Mouse (Mus musculus) kidney, postnatal 4 days (tissue): Measurements from ENCODE around the gene Sctr.
A peak's percentile ranks its signal among the peaks of the same experiment; 100 is the strongest.

Source experiments
- DNase-seq, 2 experiments: peaks; one replicate each; pipeline ENCODE4 v3.0.0; 2021; ENCODE audit warnings: mixed read lengths in 2 of 2

Sctr gene

DNA sequence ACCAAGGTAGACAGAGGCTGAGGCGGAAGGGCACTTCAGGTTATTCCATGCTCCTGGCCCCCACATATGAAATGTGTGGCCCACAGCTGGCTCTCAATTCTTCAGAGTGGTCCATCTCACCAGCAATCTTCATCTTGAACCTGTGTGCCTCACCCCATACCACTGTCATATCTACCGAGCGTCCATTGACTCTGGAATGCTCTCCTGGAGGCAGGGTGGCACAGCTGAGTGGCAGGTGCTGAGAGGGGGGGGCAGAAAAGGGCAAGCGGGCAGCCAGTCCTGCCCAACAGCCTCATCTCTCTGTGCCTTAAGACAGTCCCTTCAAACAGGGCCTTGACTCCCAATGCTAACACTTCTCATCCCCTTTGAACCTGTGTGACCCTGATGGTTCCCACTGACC, 64.4 kb downstream of the Sctr start:
- no peak for DNase-seq

DNA sequence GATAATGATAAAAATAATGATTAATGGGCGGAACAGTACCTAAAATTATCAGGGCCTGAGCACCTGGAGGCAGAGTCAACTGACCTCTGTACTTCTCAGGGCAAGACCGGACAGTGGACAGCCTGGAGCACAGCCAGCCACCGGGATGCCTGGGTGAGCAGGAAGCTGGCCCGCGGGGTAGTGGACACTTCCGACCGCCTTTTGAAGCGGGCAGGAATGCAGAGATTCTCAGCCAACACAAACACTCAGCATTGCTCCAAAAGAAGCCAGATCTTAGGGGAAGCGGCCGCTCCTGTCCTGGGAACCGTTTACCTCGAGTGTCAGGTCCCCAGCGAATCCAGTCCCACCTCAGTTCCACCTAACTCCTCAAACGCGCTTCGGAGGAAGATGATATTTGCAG, 66.2 kb downstream of the Sctr start:
- peak; percentile 81 to 89 for DNase-seq

DNA sequence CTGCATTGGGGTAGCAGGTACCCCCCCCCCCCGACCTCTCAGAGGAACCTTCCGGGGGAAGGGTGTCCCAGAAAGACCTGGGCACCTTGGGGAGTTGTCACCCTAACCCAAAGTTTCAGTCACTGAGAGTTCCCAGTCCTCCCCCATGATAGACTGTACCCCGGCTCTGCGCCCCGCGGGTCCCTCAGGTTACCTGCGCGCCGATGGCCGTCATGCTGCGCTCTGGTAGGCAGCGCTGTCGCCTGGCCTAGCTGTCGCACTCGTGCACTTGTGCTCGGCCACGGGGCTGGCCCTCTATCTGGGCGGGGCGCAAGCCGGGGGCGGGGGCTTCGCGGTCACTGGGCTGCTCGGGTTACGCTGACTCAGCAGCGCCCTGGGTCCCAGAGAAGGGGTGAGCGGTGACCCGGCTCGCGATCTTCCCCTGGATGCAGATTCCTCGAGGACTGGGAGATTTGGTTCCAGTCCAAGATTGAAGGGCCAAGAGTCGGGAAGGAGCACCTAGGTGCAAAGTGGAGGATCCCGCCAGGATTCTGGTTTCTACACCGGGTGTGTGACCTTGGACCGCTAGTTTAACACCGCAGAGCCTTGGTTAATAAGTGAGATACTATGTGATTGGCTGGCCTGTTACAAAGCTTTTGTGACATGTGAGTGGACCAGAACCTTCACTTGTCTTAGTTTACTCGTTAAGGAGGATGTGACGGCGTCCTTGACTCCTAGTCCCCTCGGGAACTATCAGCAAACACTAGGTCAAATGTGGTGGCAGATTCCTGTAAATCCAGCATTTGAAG, 67.0 kb downstream of the Sctr start, which contains the start of gene Tmem37:
Gene Tmem37, minus strand, starts transcription at position 556 of the 788 bp plus-strand sequence.
- DNase-seq: peak; percentile 91 to 95

DNA sequence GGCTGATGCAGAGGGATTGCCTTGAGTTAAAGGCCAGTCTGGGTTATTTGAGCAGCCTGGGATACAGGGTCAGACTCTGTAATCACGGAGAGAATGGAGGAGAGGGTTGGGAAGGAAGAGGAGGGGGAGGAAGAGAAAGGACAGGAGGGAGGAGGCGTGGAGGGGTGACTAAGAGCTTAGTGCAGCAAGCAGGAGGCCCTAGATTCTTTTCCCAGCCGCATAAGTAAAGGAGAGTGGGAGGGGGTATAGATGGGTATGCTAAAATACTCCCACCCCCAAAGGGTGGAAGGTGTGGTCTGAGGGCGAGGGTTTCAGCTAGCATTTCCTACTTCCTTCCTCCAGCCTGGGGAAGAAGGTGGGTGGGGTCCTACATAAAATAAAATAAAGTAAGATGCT, 67.6 kb downstream of the Sctr start:
- DNase-seq: no peak

DNA sequence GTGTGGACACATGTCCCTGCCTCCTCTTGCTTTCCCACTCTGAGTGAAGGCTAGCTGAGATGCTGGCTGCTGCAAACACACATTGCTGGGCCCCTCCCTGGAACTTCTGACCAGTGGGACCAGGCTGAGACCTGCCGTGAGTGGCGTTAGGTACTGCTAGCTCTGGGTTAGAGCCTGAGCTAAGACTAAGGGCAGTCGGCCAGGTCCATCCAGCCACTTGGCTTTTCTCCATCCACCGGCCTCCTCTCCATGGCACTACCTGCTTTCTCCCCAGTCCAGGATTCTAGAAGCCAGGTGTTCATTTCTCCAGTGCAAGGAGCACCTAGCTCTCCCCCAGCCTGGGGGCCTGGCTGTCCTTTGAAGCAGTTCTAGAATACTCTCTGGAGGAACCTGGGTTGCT, 68.2 kb downstream of the Sctr start:
- DNase-seq: no peak

DNA sequence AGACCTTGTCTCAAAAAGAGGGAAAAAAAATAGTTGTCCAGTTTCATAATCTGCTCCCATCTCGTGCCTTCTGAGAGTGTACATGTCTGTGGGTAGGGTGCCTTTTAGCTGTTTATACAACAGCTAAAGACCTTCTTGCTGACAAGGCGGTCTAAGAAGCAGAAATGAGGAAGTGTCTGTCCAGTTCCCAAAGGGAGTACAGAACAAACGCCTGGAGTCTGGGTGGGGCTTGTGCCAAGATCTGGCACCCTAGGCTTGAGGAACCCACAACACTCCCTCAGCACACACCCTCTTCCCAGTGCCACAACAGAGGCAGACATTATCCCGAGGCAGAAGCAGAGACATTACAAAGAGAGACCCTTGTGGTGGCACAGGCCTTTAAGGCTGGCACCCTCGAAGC, 68.8 kb downstream of the Sctr start:
- no peak for DNase-seq

DNA sequence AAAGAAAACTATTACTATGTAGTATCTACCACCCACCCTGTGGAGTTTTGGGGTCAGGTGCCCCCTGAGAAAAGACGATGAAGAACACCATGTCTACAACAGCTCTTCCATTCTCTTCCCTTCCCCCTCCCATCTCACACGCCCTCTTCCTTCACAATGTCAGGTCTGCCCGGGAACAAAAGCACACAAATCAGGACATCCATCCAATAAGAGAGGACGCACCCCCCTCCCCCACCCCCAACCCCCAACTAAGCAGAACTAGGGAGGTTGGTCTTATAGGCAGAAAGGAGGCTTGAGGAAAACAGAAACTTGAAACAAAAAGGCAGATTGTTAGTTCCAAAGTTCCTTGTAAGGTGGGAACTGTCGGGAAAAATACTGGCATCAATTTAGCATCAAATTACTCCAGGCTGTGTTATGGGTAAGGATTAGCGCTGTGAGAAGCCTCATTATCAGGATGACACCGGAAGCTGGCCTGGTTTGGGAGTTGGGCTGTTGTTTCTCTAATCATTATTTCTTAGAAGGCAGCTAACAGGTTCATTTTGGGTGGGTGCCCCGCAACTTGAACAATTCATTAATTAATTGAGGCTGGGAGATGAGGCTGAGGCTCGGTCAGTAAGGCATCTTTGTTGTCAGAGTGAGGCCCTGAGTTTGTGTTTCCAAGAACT, 71.2 kb downstream of the Sctr start:
- DNase-seq: no peak

DNA sequence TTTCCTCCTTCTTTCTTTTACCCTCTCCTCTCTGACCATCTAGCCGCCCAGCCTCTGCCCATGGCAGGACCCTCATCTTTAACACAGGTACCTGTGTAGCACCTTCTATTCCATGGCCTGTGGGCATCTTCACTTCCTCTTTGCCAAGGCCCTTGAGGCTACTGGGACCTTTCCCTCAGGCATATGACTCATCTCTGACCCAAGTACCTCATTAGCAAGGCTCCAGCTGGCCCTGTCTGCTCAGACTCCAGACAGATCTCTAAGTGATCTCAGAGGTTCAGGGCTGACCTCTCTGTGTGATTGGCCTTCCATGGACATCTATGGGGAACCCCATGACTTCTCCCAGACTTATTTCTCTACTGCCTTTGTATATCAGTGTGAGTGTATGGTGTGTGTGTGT, 73.9 kb downstream of the Sctr start:
- no peak for DNase-seq

DNA sequence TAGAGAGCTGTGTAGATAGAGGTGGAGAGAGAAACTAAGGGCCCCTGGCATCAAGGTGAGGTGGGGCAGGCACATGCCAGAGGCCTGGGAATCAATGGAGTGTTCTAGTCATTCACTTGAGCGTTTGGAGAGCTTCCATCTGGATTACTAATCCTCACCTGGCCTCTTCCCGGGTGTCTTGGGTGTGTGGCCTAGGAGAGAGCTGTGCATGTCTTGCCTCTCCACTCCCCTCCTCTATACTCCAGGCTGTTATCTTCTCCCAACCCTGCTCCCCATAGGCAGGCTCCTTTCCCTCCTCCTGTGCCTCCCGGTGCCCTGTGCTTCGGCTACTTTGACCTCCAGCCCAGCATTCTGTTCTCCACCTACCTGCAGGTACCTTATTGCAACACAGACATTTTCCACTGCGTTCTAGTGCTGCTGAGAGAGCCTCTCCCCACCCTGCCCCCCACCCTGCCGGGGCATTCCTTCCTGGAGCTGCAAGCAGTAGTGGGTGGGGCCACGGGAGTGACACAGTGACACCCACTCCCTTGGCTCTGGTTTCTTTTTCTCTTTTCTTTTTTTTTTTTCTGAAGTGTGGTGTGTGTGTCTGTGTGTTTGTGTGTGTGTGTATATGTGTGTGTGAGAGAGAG, 76.4 kb downstream of the Sctr start:
- DNase-seq: peak; percentile 61 to 77

DNA sequence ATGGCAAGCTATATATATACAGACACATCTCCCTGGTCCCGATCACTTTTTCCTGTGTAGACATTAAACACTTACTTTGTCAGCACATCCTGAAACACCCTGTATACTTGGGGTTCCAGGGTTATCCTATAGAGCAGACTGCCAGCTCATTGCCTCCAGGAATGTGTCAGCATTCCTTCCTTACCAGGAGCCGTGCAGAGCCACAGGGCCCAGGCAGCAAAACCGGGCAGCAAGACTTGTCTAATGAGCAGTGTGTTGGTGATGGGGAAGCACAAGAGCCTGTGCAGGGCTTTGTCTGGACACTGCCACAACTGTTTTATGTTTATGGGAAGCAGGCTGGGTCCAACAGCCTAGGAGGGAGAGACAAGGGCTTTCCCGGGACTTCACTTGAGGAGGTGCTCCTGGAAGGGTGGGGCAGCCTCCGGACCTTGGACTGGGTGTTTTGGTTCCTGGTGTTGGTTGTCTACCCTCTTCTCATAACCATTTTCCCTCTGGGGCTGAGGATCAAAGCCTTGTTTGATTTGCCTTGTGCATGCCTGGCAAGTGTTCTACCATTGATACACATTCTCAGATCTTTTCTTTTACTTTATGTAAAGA, 77.3 kb downstream of the Sctr start:
- no peak for DNase-seq

DNA sequence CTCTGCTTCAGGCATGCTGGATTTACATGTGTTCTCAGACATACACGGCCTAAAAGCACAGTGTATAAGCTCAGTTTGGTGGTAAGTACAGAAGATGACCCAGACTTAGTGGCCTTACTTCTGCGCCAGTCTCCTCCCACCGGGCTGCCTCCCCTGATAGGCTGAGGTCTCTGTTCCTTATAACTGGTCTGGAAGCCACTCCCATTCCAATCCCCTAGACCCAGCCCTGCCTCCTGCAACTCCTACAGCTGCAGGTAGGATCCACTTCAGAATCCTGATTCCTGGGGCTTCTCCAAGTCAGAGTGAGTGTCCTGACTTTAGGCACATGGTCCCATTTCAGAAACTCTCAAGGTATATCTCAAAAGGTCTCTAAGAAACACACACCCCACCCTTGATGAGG, 79.0 kb downstream of the Sctr start:
- DNase-seq: no peak

DNA sequence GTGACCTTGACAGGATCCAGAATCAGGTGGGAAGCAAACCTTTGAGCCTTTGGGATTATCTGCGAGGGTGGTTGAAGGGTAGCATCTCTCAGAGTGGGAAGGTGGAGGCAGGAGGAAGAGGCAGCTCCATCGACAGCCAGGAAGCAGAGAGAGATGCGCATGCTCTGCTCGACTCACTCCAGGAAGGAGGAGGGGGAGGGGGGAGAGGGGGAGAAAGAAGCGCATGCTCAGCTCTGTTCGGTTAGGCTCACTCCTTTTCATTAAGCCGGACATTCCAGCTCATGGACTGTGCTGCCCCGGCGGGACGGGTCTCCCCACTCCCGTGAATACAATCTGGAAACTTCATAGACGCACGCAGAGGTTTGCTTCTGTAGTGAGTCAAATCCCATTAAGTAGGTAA, 80.0 kb downstream of the Sctr start:
- no peak for DNase-seq

DNA sequence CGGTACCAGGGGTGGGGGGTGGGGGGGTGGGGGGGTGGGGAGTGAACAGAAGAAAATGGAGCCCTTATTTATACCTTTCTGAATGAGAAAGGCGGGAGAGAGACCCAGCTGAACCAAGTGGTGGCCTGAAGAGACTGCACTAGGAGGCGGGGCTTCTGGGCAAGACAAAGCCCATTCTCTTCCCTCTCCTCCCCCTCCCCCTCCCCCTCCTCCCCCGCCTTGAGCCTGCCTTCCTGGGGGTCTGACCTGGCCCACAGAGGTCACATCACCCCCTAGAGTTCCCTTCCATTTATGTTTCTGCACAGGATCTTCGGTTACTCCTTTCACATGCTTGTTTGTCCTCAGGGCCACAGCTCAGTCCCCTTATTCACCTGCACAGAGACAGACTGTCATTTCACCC, 82.5 kb downstream of the Sctr start:
- DNase-seq: no peak

DNA sequence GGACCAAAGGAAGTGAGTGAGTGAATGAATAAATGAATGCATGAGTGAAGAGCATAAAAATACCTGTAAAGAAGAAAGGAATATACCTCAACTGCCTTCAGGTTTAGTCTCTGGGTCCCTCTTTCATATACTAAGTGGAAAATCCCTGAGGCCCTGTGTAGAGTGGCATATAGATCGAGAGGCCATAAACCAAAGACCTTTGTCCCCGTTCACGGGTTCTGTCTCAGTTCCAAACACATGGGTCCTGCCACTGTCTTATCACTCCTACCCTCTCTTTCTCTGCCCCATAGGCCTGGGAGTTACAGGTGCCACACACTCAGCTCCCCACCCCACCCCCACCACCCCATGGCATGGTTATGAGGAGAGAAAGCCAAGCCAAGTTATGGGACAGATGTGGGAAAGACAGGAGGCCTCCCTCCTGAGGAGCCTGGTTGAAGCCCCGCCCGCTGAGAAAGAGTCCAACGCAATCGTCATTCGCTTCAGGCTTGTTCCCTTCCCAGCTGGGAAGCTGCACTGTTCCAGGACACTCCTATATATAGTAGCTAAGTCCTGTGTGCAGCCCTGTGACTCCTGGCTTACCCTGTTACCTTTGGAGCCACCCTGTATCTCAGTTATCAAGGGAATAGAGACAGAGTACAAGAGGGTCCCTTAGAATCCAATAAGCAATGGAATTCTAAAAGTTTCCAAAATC, 84.3 kb downstream of the Sctr start:
- no peak for DNase-seq

DNA sequence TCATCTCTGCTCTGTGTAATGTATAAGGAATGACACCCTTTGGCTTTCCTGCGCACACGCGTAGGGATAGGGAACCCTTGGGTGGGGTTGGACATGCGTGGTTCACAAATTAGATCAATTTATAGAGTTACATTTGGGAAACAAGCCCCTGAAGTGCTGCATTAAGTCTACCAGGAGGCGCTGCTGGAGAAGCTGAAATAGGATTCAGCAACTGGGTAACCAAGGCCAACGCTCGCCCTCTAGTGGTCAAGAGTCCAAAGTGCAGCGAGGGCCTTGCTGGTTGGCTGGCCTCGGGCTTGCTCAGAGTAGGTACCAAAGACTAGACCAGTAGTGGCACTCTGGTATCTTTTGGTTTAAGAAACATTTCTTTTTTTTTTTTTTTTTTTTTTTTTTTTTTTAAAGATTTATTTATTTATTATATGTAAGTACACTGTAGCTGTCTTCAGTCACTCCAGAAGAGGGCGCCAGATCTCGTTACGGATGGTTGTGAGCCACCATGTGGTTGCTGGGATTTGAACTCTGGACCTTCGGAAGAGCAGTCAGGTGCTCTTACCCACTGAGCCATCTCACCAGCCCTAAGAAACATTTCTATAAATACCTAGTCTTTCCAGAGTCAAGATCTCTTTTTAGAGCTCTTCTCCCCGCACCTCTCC, 86.9 kb downstream of the Sctr start:
- peak; percentile 94 to 95 for DNase-seq

DNA sequence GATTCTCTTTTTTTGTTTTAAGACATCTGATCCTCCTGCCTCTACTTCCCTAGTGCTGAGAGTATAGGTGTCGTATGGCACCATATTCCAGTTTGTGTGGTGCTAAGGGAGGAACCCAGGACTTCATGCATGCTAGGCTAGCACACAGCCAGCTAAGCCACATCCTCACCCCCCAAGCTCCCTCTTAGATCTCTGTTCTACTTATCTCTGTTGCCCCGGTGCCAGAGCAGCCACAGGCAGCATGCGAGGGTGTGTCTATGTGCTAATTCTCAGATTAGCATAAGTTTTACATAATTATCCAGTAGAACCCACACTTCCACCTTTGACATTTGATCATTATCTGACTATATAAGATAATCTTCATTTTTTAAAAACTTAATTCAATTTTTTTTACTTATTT, 88.2 kb downstream of the Sctr start:
- DNase-seq: no peak

DNA sequence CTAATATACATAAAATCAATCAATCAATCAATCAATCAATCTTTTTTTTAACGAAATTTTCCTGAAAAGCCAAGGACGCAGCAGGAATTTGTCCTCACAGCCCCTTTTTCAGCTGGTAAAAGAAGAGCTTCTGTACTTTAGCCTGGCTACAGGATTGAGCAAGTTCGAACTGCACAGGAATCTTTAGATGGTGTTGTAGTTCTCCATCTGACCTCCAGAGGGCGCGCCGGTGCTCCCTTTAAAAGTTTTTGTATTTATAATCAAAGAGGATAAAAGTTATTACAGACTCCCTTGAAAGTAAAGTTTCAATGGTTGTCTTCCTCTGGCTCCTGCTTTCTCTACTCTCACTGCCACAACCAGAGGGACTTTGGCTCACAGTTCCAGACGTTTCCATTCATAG, 91.6 kb downstream of the Sctr start:
- peak; percentile 82 to 84 for DNase-seq

DNA sequence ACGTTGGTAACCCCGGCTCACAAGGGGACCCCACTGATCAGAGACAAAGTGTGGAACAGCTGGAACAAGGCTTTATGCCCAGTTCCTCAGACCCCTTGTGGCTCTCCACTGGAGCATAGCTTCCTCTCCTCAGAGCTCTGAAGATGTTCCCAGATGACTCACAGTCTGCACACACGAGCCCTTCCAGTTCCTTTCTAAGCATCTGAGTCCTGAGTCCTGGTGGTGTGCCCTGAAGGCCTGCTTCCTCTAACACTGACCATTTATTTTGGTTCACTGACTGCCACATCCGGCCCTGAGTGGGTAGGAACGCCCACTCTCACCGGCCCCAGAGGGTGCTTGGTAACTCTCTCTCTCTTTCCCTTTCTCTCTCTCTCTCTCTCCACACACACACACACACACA, 92.8 kb downstream of the Sctr start:
- peak in 1 of 2 experiments; percentile 52 for DNase-seq

DNA sequence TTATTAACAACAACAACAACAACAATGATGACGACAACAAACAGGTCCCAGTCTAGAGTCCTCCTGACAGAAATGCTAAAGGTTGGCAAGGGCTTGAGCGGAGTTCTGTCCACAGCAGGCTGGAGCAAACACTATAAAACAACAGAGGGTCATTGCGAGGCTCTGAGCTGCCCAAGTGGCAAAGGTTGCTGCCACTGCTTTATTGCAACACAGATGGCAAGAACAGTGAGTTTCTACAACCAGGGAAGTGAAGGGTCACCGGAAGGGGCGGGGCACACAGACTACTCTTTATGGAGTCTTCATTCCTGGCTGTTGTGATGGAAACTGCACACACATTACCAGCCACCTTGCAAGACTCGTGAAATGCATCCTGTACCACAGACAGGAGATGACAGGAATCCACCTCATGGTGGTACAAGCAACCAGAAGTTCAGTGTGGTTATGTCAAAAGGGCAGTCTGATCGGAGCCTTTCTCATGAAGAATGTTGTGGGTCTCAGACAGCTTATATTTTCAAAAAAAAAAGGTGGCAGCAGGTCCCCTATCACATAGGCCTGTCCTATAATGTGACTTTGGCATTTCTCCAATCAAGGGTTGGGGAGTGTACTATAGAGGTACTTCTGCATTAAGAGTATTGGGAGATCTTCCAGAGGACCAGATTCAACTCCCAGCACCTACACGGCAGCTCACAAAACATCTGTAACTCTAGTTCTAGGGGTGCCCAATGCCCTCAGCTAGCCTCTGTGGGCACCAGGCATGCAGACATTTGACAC, 93.9 kb downstream of the Sctr start:
- DNase-seq: no peak

DNA sequence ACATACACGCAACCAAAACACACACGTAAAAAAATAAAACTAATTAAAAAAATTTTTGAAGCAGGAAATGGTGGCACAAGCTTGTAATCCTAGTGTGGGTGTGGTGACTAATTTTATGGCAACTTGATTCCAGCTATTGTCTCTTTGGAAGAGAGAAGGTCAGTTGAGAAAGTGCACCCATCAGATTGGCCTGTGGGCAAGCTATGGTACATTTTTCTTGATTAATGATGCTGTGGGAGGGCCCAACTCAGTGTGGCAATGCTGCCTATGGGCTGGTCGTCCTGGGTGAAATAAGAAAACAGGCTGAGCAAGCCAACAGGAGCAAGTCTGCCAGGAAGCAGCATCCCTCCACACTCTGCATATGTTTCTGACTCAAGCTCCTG, 94.5 kb downstream of the Sctr start:
- DNase-seq: no peak

DNA sequence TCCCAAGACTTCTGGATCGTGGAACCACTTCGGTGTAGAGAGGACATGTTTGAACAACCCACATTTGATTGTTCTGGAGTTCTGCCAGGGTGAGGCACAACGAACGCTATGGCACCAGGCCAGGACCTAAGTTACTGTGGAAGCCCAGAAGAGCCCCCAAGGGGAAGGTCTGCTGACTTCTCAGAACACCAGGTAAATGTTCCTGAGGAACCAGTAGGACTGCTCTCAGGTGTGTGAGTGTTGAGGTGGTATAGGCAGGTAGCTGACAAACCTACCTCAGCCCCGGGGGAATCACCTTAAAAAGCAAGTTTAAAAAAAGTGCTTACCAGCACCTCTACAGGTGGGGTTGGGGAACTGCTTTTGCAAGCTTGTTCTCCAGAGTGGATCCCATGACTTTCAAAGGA, 98.9 kb downstream of the Sctr start:
- peak; percentile 47 to 65 for DNase-seq
